Mouse (Mus musculus) kidney, embryonic 15.5 days (tissue): Measurements from ENCODE around the gene Ikbke. TPM values are rescaled to one million over a fixed set of nuclear protein-coding genes. Genes with fewer than 3 reads are reported as not detected.

Experiments
- ATAC-seq: fragments of 200-750 bp; cut with Nextera tagmentation; replicated peaks from 2 replicates; pipeline ENCODE4 v1.8.0; 2017; ENCODE audit warnings: moderate TSS enrichment; ENCODE audit not compliant: low FRiP score
- H3K27ac ChIP-seq: fragments of 300-500 bp; sonication (generic); 2 replicates; pipeline ENCODE4 v1.5.1; 2015; ENCODE audit warnings: mild to moderate bottlenecking, inconsistent platforms
- H3K27me3 ChIP-seq: fragments of 300-500 bp; sonication (generic); 2 replicates; pipeline ENCODE4 v1.6.1; 2015; ENCODE audit warnings: inconsistent platforms
- H3K36me3 ChIP-seq: fragments of 300-500 bp; sonication (generic); 2 replicates; pipeline ENCODE4 v1.6.1; 2015; ENCODE audit warnings: inconsistent platforms
- H3K4me1 ChIP-seq: fragments of 300-500 bp; sonication (generic); 2 replicates; pipeline ENCODE4 v1.6.1; 2015; ENCODE audit warnings: inconsistent platforms
- H3K4me2 ChIP-seq: fragments of 300-500 bp; sonication (generic); 2 replicates; pipeline ENCODE4 v1.6.1; 2015; ENCODE audit warnings: moderate library complexity, mild to moderate bottlenecking, inconsistent platforms
- H3K4me3 ChIP-seq: fragments of 300-500 bp; sonication (generic); replicated peaks from 2 replicates; pipeline ENCODE4 v1.5.1; 2015; ENCODE audit warnings: mild to moderate bottlenecking, inconsistent platforms
- H3K9ac ChIP-seq: fragments of 300-500 bp; sonication (generic); 2 replicates; pipeline ENCODE4 v1.6.1; 2015; ENCODE audit warnings: mild to moderate bottlenecking, inconsistent platforms
- H3K9me3 ChIP-seq: fragments of 300-500 bp; sonication (generic); replicated peaks from 2 replicates; pipeline ENCODE4 v1.6.1; 2016; ENCODE audit warnings: inconsistent platforms
- WGBS: fragments of 180-500 bp; shearing (Covaris S2); methylation state at CpG from one replicate; pipeline ENCODE4 v1.1.7; 2015; ENCODE audit warnings: mixed read lengths; 5-methylcytosine and 5-hydroxymethylcytosine counted together
- polyA plus RNA-seq: library from polyadenylated mRNA; unstranded; fragments of >200 nt; fragmentation: Nextera tagmentation; extraction: Ambion mirVana; gene quantifications from 2 replicates; pipeline ENCODE4 v1.2.1, GENCODE M21; 2015

Ikbke gene
- polyA plus RNA-seq, 1 experiment from 2014 or later = 4.0 TPM

- no peak overlapping the region for H3K4me2 ChIP-seq
- H3K27me3 ChIP-seq = no peaks in the 10 kb centered on the region
- no peak overlapping the region for H3K4me3 ChIP-seq
- H3K9me3 ChIP-seq = no peaks in the 10 kb centered on the region
- H3K36me3 ChIP-seq = no peaks in the 10 kb centered on the region
- no peak overlapping the region for H3K27ac ChIP-seq
- no peak overlapping the region for H3K9ac ChIP-seq
- no peaks in the 10 kb centered on the region for H3K4me1 ChIP-seq
- 86% methylated on average over 5 of the region's 5 CpGs for WGBS
- no peak for ATAC-seq
Observed at GRCm38 (mm10) chr1:131206342-131206741, 73.1 kb downstream of the Ikbke start.

- no peaks in the 10 kb centered on the region for H3K9me3 ChIP-seq
- WGBS = 72% methylated on average over 8 of the region's 8 CpGs
- ATAC-seq = no peak
- no peak overlapping the region for H3K9ac ChIP-seq
- no peaks in the 10 kb centered on the region for H3K27me3 ChIP-seq
- no peaks in the 10 kb centered on the region for H3K36me3 ChIP-seq
- no peak overlapping the region for H3K4me3 ChIP-seq
- peaks cover 9% of the 10 kb centered on the region for H3K4me1 ChIP-seq
- no peak overlapping the region for H3K27ac ChIP-seq
- H3K4me2 ChIP-seq = no peak overlapping the region
Observed at GRCm38 (mm10) chr1:131204461-131204860, 74.9 kb downstream of the Ikbke start.

Other genes with a start within 250 kb of the Ikbke start
- gene Mapkapk2, start 181.8 kb downstream of the Ikbke start, polyA plus RNA-seq = 44.7 and 49.3 TPM in 2 replicates
- 5.2 and 6.8 TPM in 2 replicates for gene Dyrk3, start 141.3 kb downstream of the Ikbke start, polyA plus RNA-seq
- gene Eif2d, start 126.4 kb downstream of the Ikbke start, polyA plus RNA-seq = 61.4 and 68.2 TPM in 2 replicates
- 2.8 and 2.9 TPM in 2 replicates for gene Rassf5, start 34.3 kb downstream of the Ikbke start, polyA plus RNA-seq
- gene Srgap2, start 247.7 kb upstream of the Ikbke start, polyA plus RNA-seq = 13.5 and 14.4 TPM in 2 replicates
- gene Fam72a, start 248.3 kb upstream of the Ikbke start, polyA plus RNA-seq = 2.7 and 3.1 TPM in 2 replicates